Mouse (Mus musculus) olfactory bulb, adult 2 months (tissue): Measurements from ENCODE around the gene Lix1l. TPM values are rescaled to one million over a fixed set of nuclear protein-coding genes. Genes with fewer than 3 reads are reported as not detected.

Experiments
- H3K27ac ChIP-seq: fragments of 200-500 bp; 2 replicates; pipeline ENCODE4 v1.5.1; 2012; ENCODE audit warnings: low read depth, low read length; ENCODE audit not compliant: insufficient read depth
- H3K4me1 ChIP-seq: fragments of 200-500 bp; 2 replicates; pipeline ENCODE4 v1.6.1; 2012; ENCODE audit warnings: low read length; ENCODE audit not compliant: control insufficient read depth, insufficient read depth
- H3K4me3 ChIP-seq: fragments of 200-500 bp; 2 replicates; pipeline ENCODE4 v1.5.1; 2012; ENCODE audit warnings: mild to moderate bottlenecking, low read depth, low read length, moderate library complexity; ENCODE audit not compliant: insufficient read depth
- CTCF ChIP-seq: fragments of 200-500 bp; IDR thresholded peaks from 2 replicates; pipeline ENCODE4 v1.5.1; 2012; ENCODE audit warnings: low read depth, mild to moderate bottlenecking, low read length, moderate library complexity; ENCODE audit not compliant: insufficient read depth
- POLR2A ChIP-seq: fragments of 200-500 bp; IDR thresholded peaks from 2 replicates; pipeline ENCODE4 v1.6.1; 2012; ENCODE audit warnings: mild to moderate bottlenecking, low read depth, low read length, moderate library complexity; ENCODE audit not compliant: insufficient read depth
- WGBS: fragments of 180-500 bp; shearing (Covaris S2); methylation state at CpG from one replicate; pipeline ENCODE4 v1.1.7; 2018; 5-methylcytosine and 5-hydroxymethylcytosine counted together
- polyA plus RNA-seq: library from polyadenylated mRNA; stranded (reverse); fragments of >200 nt; gene quantifications from 2 replicates; pipeline ENCODE4 v1.2.4, GENCODE M21; 2012; ENCODE audit warnings: low replicate concordance; ENCODE audit not compliant: missing spikeins, insufficient read depth, insufficient read length

The Lix1l gene
- polyA plus RNA-seq, 1 experiment: not detected

GRCm38 (mm10) chr3:96571896-96572698, 28.9 kb upstream of the Lix1l start:
- Histone ChIP-seq H3K4me1 (peaks cover 15% of the 10 kb centered on the region), H3K27ac (no peak overlapping the region), H3K4me3 (no peak overlapping the region)
- WGBS: 74% methylated on average over 16 of the region's 16 CpGs
- TF ChIP-seq CTCF (no peak), POLR2A (no peak)

GRCm38 (mm10) chr3:96573611-96574511, 27.1 kb upstream of the Lix1l start:
- Histone ChIP-seq H3K27ac (no peak overlapping the region), H3K4me3 (no peak overlapping the region), H3K4me1 (peaks cover 18% of the 10 kb centered on the region)
- WGBS: 91% methylated on average over 19 of the region's 19 CpGs
- TF ChIP-seq POLR2A (no peak), CTCF (no peak)

GRCm38 (mm10) chr3:96575272-96575984, 25.5 kb upstream of the Lix1l start:
- Histone ChIP-seq H3K4me1 (peaks cover 18% of the 10 kb centered on the region), H3K27ac (no peak overlapping the region), H3K4me3 (no peak overlapping the region)
- 95% methylated on average over 8 of the region's 8 CpGs for WGBS
- TF ChIP-seq POLR2A (no peak), CTCF (no peak)

- Histone ChIP-seq H3K27ac (peak overlapping the region; percentile 50), H3K4me1 (peaks cover 18% of the 10 kb centered on the region), H3K4me3 (peak overlapping the region; percentile 15; the same call in 1 of the 2 replicates)
- WGBS: 63% methylated on average over 14 of the region's 14 CpGs
- TF ChIP-seq POLR2A (no peak), CTCF (no peak)
Measured at GRCm38 (mm10) chr3:96576005-96576658, 24.8 kb upstream of the Lix1l start.

GRCm38 (mm10) chr3:96576690-96577541, 24.0 kb upstream of the Lix1l start, which contains the start of gene Gm16253:
Gene Gm16253 (plus strand): TSS chr3:96576984.
- H3K4me3 ChIP-seq: peak within 1 kb of the TSS; percentile 15; the same call in 1 of the 2 replicates
- 31% methylated on average over 17 of the region's 17 CpGs for WGBS

GRCm38 (mm10) chr3:96577566-96577965, 23.4 kb upstream of the Lix1l start:
- Histone ChIP-seq H3K4me1 (peaks cover 16% of the 10 kb centered on the region), H3K4me3 (no peak overlapping the region), H3K27ac (peak overlapping the region; percentile 91)
- no peak for TF ChIP-seq POLR2A
- TF ChIP-seq CTCF: no peak
- WGBS: 73% methylated on average over 4 of the region's 4 CpGs

More at GRCm38 (mm10) chr3:96576690-96577541, 24.0 kb upstream of the Lix1l start, which contains the start of gene Gm16253:
- Histone ChIP-seq H3K27ac (peak within 1 kb of the TSS; percentile 91), H3K4me1 (peaks cover 17% of the 10 kb centered on the region)
- TF ChIP-seq POLR2A: no peak
- no peak for TF ChIP-seq CTCF

- Histone ChIP-seq H3K4me1 (peaks cover 16% of the 10 kb centered on the region), H3K27ac (0 out of 2 replicates have a peak overlapping the region, but pooled peaks have one; percentile 8), H3K4me3 (no peak overlapping the region)
- WGBS: 82% methylated on average over 12 of the region's 12 CpGs
- TF ChIP-seq POLR2A: no peak
- no peak for TF ChIP-seq CTCF
Measured at GRCm38 (mm10) chr3:96578561-96579238, 22.2 kb upstream of the Lix1l start.
